Mouse (Mus musculus): ENCODE results near the gene Plekhs1. TPM values are rescaled to one million over a fixed set of nuclear protein-coding genes. Genes with fewer than 3 reads are reported as not detected.
A peak's percentile ranks its signal among the peaks of the same experiment; 100 is the strongest.

Gene Plekhs1
- polyA plus RNA-seq, 1 experiment from 2014 or later = not detected

- H3K27me3 ChIP-seq (replicated peaks) = 0 out of 2 replicates have a peak, but pooled peaks cover 5% of the 10 kb centered on the region
Observed at GRCm38 (mm10) chr19:56459154-56460050, 2.0 kb upstream of the Plekhs1 start.

GRCm38 (mm10) chr19:56460241-56460640 is 1.2 kb upstream of the Plekhs1 start:
- Histone ChIP-seq H3K9me3 (no peaks in the 10 kb centered on the region), H3K27ac (replicated peaks) (no peak overlapping the region), H3K4me1 (peaks cover 7% of the 10 kb centered on the region; the same call in 1 of the 2 replicates), H3K27me3 (replicated peaks) (0 out of 2 replicates have a peak, but pooled peaks cover 3% of the 10 kb centered on the region), H3K4me2 (no peak overlapping the region), H3K36me3 (no peaks in the 10 kb centered on the region), H3K9ac (no peak overlapping the region), H3K4me3 (no peak overlapping the region)
- 84% methylated on average over 2 of the region's 2 CpGs for WGBS
- ATAC-seq (ENCODE audit: extremely low read depth, insufficient number of reproducible peaks, low FRiP score, low TSS enrichment) = no peak

More at GRCm38 (mm10) chr19:56459154-56460050, 2.0 kb upstream of the Plekhs1 start:
- H3K9me3 ChIP-seq = no peaks in the 10 kb centered on the region
- no peaks in the 10 kb centered on the region for H3K36me3 ChIP-seq
- 80% methylated on average over 10 of the region's 10 CpGs for WGBS
- ATAC-seq (ENCODE audit: extremely low read depth, insufficient number of reproducible peaks, low FRiP score, low TSS enrichment) = no peak
- H3K27ac ChIP-seq (replicated peaks) = no peak overlapping the region
- H3K4me2 ChIP-seq = no peak overlapping the region
- H3K4me3 ChIP-seq = no peak overlapping the region
- H3K9ac ChIP-seq = no peak overlapping the region
- H3K4me1 ChIP-seq = peaks cover 7% of the 10 kb centered on the region; the same call in 1 of the 2 replicates

GRCm38 (mm10) chr19:56462786-56463185 is 1.3 kb downstream of the Plekhs1 start:
- Histone ChIP-seq H3K36me3 (no peaks in the 10 kb centered on the region), H3K9me3 (no peaks in the 10 kb centered on the region), H3K4me1 (peaks cover under 1% of the 10 kb centered on the region; the same call in 1 of the 2 replicates), H3K4me2 (no peak overlapping the region), H3K27me3 (replicated peaks) (0 out of 2 replicates have a peak, but pooled peaks cover 3% of the 10 kb centered on the region), H3K9ac (no peak overlapping the region), H3K4me3 (no peak overlapping the region), H3K27ac (replicated peaks) (no peak overlapping the region)
- no peak for ATAC-seq (ENCODE audit: extremely low read depth, insufficient number of reproducible peaks, low FRiP score, low TSS enrichment)
- 63% methylated on average over 4 of the region's 4 CpGs for WGBS

GRCm38 (mm10) chr19:56466486-56466885 is 5.0 kb downstream of the Plekhs1 start:
- no peaks in the 10 kb centered on the region for H3K9me3 ChIP-seq
- no peak overlapping the region for H3K27ac ChIP-seq (replicated peaks)
- H3K9ac ChIP-seq = no peak overlapping the region
- 77% methylated on average over 8 of the region's 8 CpGs for WGBS
- no peak for ATAC-seq (ENCODE audit: extremely low read depth, insufficient number of reproducible peaks, low FRiP score, low TSS enrichment)
- H3K27me3 ChIP-seq (replicated peaks) = peaks cover 1% of the 10 kb centered on the region; the same call in 1 of the 2 replicates
- H3K4me1 ChIP-seq = no peaks in the 10 kb centered on the region
- no peak overlapping the region for H3K4me2 ChIP-seq
- no peaks in the 10 kb centered on the region for H3K36me3 ChIP-seq
- H3K4me3 ChIP-seq = no peak overlapping the region

- Histone ChIP-seq H3K36me3 (no peaks in the 10 kb centered on the region), H3K9me3 (no peaks in the 10 kb centered on the region), H3K9ac (no peak overlapping the region), H3K4me2 (no peak overlapping the region), H3K4me1 (peaks cover 6% of the 10 kb centered on the region; the same call in 1 of the 2 replicates), H3K27me3 (replicated peaks) (peaks cover 13% of the 10 kb centered on the region; the same call in 1 of the 2 replicates), H3K27ac (replicated peaks) (no peak overlapping the region), H3K4me3 (no peak overlapping the region)
- no peak for ATAC-seq (ENCODE audit: extremely low read depth, insufficient number of reproducible peaks, low FRiP score, low TSS enrichment)
- WGBS = 76% methylated on average over 14 of the region's 14 CpGs
Observed at GRCm38 (mm10) chr19:56470286-56471020, 9.0 kb downstream of the Plekhs1 start.

GRCm38 (mm10) chr19:56471934-56472333 is 10.5 kb downstream of the Plekhs1 start:
- no peak overlapping the region for H3K4me3 ChIP-seq

GRCm38 (mm10) chr19:56474869-56475550 is 13.6 kb downstream of the Plekhs1 start:
- H3K36me3 ChIP-seq = no peaks in the 10 kb centered on the region
- no peak for ATAC-seq (ENCODE audit: extremely low read depth, insufficient number of reproducible peaks, low FRiP score, low TSS enrichment)
- peak overlapping the region; percentile 62 for H3K4me2 ChIP-seq
- no peak overlapping the region for H3K27ac ChIP-seq (replicated peaks)
- H3K4me3 ChIP-seq = peak overlapping the region; percentile 36
- H3K9me3 ChIP-seq = no peaks in the 10 kb centered on the region
- 33% methylated on average over 19 of the region's 19 CpGs for WGBS
- peaks cover 13% of the 10 kb centered on the region; the same call in 1 of the 2 replicates for H3K27me3 ChIP-seq (replicated peaks)
- H3K9ac ChIP-seq = peak overlapping the region; percentile 66
- peaks cover 6% of the 10 kb centered on the region; the same call in 1 of the 2 replicates for H3K4me1 ChIP-seq

More at GRCm38 (mm10) chr19:56471934-56472333, 10.5 kb downstream of the Plekhs1 start:
- 76% methylated on average over 10 of the region's 10 CpGs for whole genome bisulfite sequencing
- Histone ChIP-seq H3K36me3 (no peaks in the 10 kb centered on the region), H3K4me2 (no peak overlapping the region), H3K9ac (no peak overlapping the region), H3K9me3 (no peaks in the 10 kb centered on the region), H3K27me3 (replicated peaks) (peaks cover 13% of the 10 kb centered on the region; the same call in 1 of the 2 replicates), H3K4me1 (peaks cover 6% of the 10 kb centered on the region; the same call in 1 of the 2 replicates), H3K27ac (replicated peaks) (no peak overlapping the region)
- no peak for ATAC-seq (ENCODE audit: extremely low read depth, insufficient number of reproducible peaks, low FRiP score, low TSS enrichment)

- peaks cover 6% of the 10 kb centered on the region; the same call in 1 of the 2 replicates for H3K4me1 ChIP-seq
- no peak overlapping the region for H3K27ac ChIP-seq (replicated peaks)
- H3K4me3 ChIP-seq = no peak overlapping the region
- no peak overlapping the region for H3K4me2 ChIP-seq
- H3K9me3 ChIP-seq = no peaks in the 10 kb centered on the region
- H3K9ac ChIP-seq = no peak overlapping the region
- H3K36me3 ChIP-seq = no peaks in the 10 kb centered on the region
- no peak for ATAC-seq (ENCODE audit: extremely low read depth, insufficient number of reproducible peaks, low FRiP score, low TSS enrichment)
- H3K27me3 ChIP-seq (replicated peaks) = peaks cover 11% of the 10 kb centered on the region; the same call in 1 of the 2 replicates
- WGBS = 63% methylated on average over 2 of the region's 2 CpGs
Observed at GRCm38 (mm10) chr19:56476546-56476945, 15.1 kb downstream of the Plekhs1 start.

GRCm38 (mm10) chr19:56477253-56477652 is 15.8 kb downstream of the Plekhs1 start:
- no peaks in the 10 kb centered on the region for H3K9me3 ChIP-seq
- H3K27me3 ChIP-seq (replicated peaks) = 0 out of 2 replicates have a peak, but pooled peaks cover 4% of the 10 kb centered on the region
- H3K4me3 ChIP-seq = no peak overlapping the region
- WGBS = 71% methylated on average over 5 of the region's 5 CpGs
- peaks cover 6% of the 10 kb centered on the region; the same call in 1 of the 2 replicates for H3K4me1 ChIP-seq
- H3K27ac ChIP-seq (replicated peaks) = no peak overlapping the region
- no peak overlapping the region for H3K4me2 ChIP-seq
- no peak overlapping the region for H3K9ac ChIP-seq
- no peaks in the 10 kb centered on the region for H3K36me3 ChIP-seq
- ATAC-seq (ENCODE audit: extremely low read depth, insufficient number of reproducible peaks, low FRiP score, low TSS enrichment) = no peak

- Histone ChIP-seq H3K36me3 (no peaks in the 10 kb centered on the region), H3K4me2 (no peak overlapping the region), H3K4me1 (peaks cover 6% of the 10 kb centered on the region; the same call in 1 of the 2 replicates), H3K27ac (replicated peaks) (no peak overlapping the region), H3K9ac (no peak overlapping the region), H3K9me3 (no peaks in the 10 kb centered on the region), H3K4me3 (no peak overlapping the region), H3K27me3 (replicated peaks) (0 out of 2 replicates have a peak, but pooled peaks cover 4% of the 10 kb centered on the region)
- ATAC-seq (ENCODE audit: extremely low read depth, insufficient number of reproducible peaks, low FRiP score, low TSS enrichment) = no peak
- WGBS = 57% methylated on average over 3 of the region's 3 CpGs
Observed at GRCm38 (mm10) chr19:56477832-56478231, 16.4 kb downstream of the Plekhs1 start.
